Mouse (Mus musculus) MEL (cell line): ENCODE data around the gene Gpc5. TPM values are rescaled to one million over a fixed set of nuclear protein-coding genes. Genes with fewer than 3 reads are reported as not detected.

Experiments used
- DNase-seq: peaks from one replicate; pipeline ENCODE4 v3.0.0; 2011; ENCODE audit warnings: low read depth, low spot score
- H3K27ac ChIP-seq: 2 replicates; pipeline ENCODE4 v1.5.1; 2012; ENCODE audit warnings: low read depth, mild to moderate bottlenecking, control low read depth, low read length, moderate library complexity; ENCODE audit not compliant: control insufficient read depth
- H3K27me3 ChIP-seq, 2 experiments: fragments of 150-350 bp in 1 of 2; sonication (generic) in 1 of 2; 2 replicates each; pipeline ENCODE4 v1.6.1; 2012; ENCODE audit warnings: low read length in 2 of 2, mild to moderate bottlenecking in 2 of 2, improper control_type of control experiment in 1 of 2, moderate library complexity in 1 of 2; ENCODE audit not compliant: insufficient read depth in 2 of 2, control insufficient read depth in 1 of 2
- H3K36me3 ChIP-seq, 2 experiments: 2 replicates each; pipeline ENCODE4 v1.6.1; 2012 to 2014; ENCODE audit warnings: low read length in 2 of 2, improper control_type of control experiment in 1 of 2, inconsistent platforms in 1 of 2, mild to moderate bottlenecking in 1 of 2; ENCODE audit not compliant: insufficient read depth in 2 of 2, control insufficient read depth in 1 of 2
- H3K4me1 ChIP-seq, 2 experiments: fragments of 150-350 bp in 1 of 2; sonication (generic) in 1 of 2; 2 replicates each; pipeline ENCODE4 v1.6.1; 2012; ENCODE audit warnings: low read length in 2 of 2, improper control_type of control experiment in 1 of 2, mild to moderate bottlenecking in 1 of 2; ENCODE audit not compliant: insufficient read depth in 2 of 2, control insufficient read depth in 1 of 2
- H3K4me3 ChIP-seq, 2 experiments: fragments of 150-350 bp in 1 of 2; sonication (generic) in 1 of 2; 2 replicates each; pipeline ENCODE4 v1.5.1; 2012; ENCODE audit warnings: low read depth in 2 of 2, low read length in 2 of 2, mild to moderate bottlenecking in 2 of 2, moderate library complexity in 2 of 2, control low read depth in 1 of 2, improper control_type of control experiment in 1 of 2; ENCODE audit not compliant: control insufficient read depth in 1 of 2, insufficient read depth in 1 of 2
- H3K79me2 ChIP-seq: 2 replicates; pipeline ENCODE4 v1.6.1; 2012; ENCODE audit warnings: mild to moderate bottlenecking, low read length, moderate library complexity; ENCODE audit not compliant: control insufficient read depth, poor library complexity, insufficient read depth
- H3K9ac ChIP-seq: 2 replicates; pipeline ENCODE4 v1.6.1; 2012; ENCODE audit warnings: low read depth, mild to moderate bottlenecking, control low read depth, low read length, moderate library complexity; ENCODE audit not compliant: control insufficient read depth, poor library complexity, severe bottlenecking
- H3K9me3 ChIP-seq: fragments of 150-350 bp; sonication (generic); replicated peaks from 2 replicates; pipeline ENCODE4 v1.6.1; 2012; ENCODE audit warnings: mild to moderate bottlenecking, low read length, improper control_type of control experiment, moderate library complexity; ENCODE audit not compliant: insufficient read depth
- BHLHE40 ChIP-seq: IDR thresholded peaks from 2 replicates; pipeline ENCODE4 v1.6.1; 2012; ENCODE audit warnings: low read depth, mild to moderate bottlenecking, inconsistent platforms, low read length, improper control_type of control experiment, borderline replicate concordance
- CHD1 ChIP-seq: IDR thresholded peaks from 2 replicates; pipeline ENCODE4 v1.6.1; 2012; ENCODE audit warnings: low read depth, mild to moderate bottlenecking, inconsistent platforms, low read length, improper control_type of control experiment
- CHD2 ChIP-seq: IDR thresholded peaks from 2 replicates; pipeline ENCODE4 v1.6.1; 2011; ENCODE audit warnings: low read length, improper control_type of control experiment
- CTCF ChIP-seq, 3 experiments: IDR thresholded peaks in 2 of 3; conservative IDR thresholded peaks in 1 of 3; 2 replicates each; pipeline ENCODE4 v1.5.1; 2011 to 2012; ENCODE audit warnings: low read length in 3 of 3, low read depth in 2 of 3, mild to moderate bottlenecking in 2 of 3, improper control_type of control experiment in 1 of 3, inconsistent platforms in 1 of 3, mixed read lengths in 1 of 3, moderate library complexity in 1 of 3; ENCODE audit not compliant: control insufficient read depth in 1 of 3, insufficient read depth in 1 of 3, poor library complexity in 1 of 3, severe bottlenecking in 1 of 3
- E2F4 ChIP-seq: IDR thresholded peaks from 2 replicates; pipeline ENCODE4 v1.6.1; 2011; ENCODE audit warnings: low read depth, low read length, improper control_type of control experiment, borderline replicate concordance
- ELF1 ChIP-seq: IDR thresholded peaks from 2 replicates; pipeline ENCODE4 v1.6.1; 2014; ENCODE audit warnings: low read depth, mild to moderate bottlenecking, inconsistent platforms, low read length, improper control_type of control experiment, moderate library complexity
- EP300 ChIP-seq, 2 experiments: IDR thresholded peaks; 2 replicates each; pipeline ENCODE4 v1.6.1; 2011; ENCODE audit warnings: improper control_type of control experiment in 2 of 2, low read length in 2 of 2, low read depth in 1 of 2, mild to moderate bottlenecking in 1 of 2
- GATA1 ChIP-seq: IDR thresholded peaks from 2 replicates; pipeline ENCODE4 v1.6.1; 2011; ENCODE audit warnings: low read depth, low read length, improper control_type of control experiment
- HCFC1 ChIP-seq: IDR thresholded peaks from 2 replicates; pipeline ENCODE4 v1.6.1; 2012; ENCODE audit warnings: low read depth, mild to moderate bottlenecking, inconsistent platforms, low read length, improper control_type of control experiment, moderate library complexity
- JUND ChIP-seq: IDR thresholded peaks from 2 replicates; pipeline ENCODE4 v1.6.1; 2011; ENCODE audit warnings: low read depth, mild to moderate bottlenecking, improper control_type of control experiment, low read length
- MAFK ChIP-seq: IDR thresholded peaks from 2 replicates; pipeline ENCODE4 v1.6.1; 2011; ENCODE audit warnings: low read depth, mild to moderate bottlenecking, low read length, improper control_type of control experiment, borderline replicate concordance
- MAX ChIP-seq: IDR thresholded peaks from 2 replicates; pipeline ENCODE4 v1.6.1; 2011; ENCODE audit warnings: low read length, improper control_type of control experiment
- MEF2A ChIP-seq: IDR thresholded peaks from 2 replicates; pipeline ENCODE4 v1.6.1; 2014; ENCODE audit warnings: low read depth, mild to moderate bottlenecking, inconsistent platforms, low read length, improper control_type of control experiment; ENCODE audit not compliant: poor library complexity, insufficient replicate concordance, severe bottlenecking; ENCODE audit errors: extremely low read depth
- MXI1 ChIP-seq: IDR thresholded peaks from 2 replicates; pipeline ENCODE4 v1.6.1; 2011; ENCODE audit warnings: mild to moderate bottlenecking, low read depth, low read length, improper control_type of control experiment
- MYB ChIP-seq: IDR thresholded peaks from 2 replicates; pipeline ENCODE4 v1.6.1; 2011; ENCODE audit warnings: mild to moderate bottlenecking, low read depth, low read length, improper control_type of control experiment
- MYC ChIP-seq: IDR thresholded peaks from 2 replicates; pipeline ENCODE4 v1.6.1; 2011; ENCODE audit warnings: low read depth, mild to moderate bottlenecking, low read length, improper control_type of control experiment, moderate library complexity
- NELFE ChIP-seq: IDR thresholded peaks from 2 replicates; pipeline ENCODE4 v1.6.1; 2011; ENCODE audit warnings: low read depth, low read length, improper control_type of control experiment
- NRF1 ChIP-seq: IDR thresholded peaks from 2 replicates; pipeline ENCODE4 v1.6.1; 2014; ENCODE audit warnings: low read depth, mild to moderate bottlenecking, inconsistent platforms, low read length, improper control_type of control experiment, moderate library complexity; ENCODE audit not compliant: poor library complexity, insufficient read depth, severe bottlenecking
- POLR2AphosphoS2 ChIP-seq: IDR thresholded peaks from 2 replicates; pipeline ENCODE4 v1.6.1; 2011; ENCODE audit warnings: low read length, improper control_type of control experiment
- RAD21 ChIP-seq: IDR thresholded peaks from 2 replicates; pipeline ENCODE4 v1.6.1; 2011; ENCODE audit warnings: mild to moderate bottlenecking, low read depth, low read length, improper control_type of control experiment
- RCOR1 ChIP-seq: IDR thresholded peaks from 2 replicates; pipeline ENCODE4 v1.6.1; 2012; ENCODE audit warnings: low read depth, mild to moderate bottlenecking, inconsistent platforms, low read length, improper control_type of control experiment
- SIN3A ChIP-seq: IDR thresholded peaks from 2 replicates; pipeline ENCODE4 v1.6.1; 2012; ENCODE audit warnings: low read length, improper control_type of control experiment, inconsistent platforms
- SMC3 ChIP-seq: IDR thresholded peaks from 2 replicates; pipeline ENCODE4 v1.6.1; 2011; ENCODE audit warnings: low read depth, low read length, improper control_type of control experiment
- TAL1 ChIP-seq: IDR thresholded peaks from 2 replicates; pipeline ENCODE4 v1.6.1; 2012; ENCODE audit warnings: mild to moderate bottlenecking, inconsistent platforms, low read length, moderate library complexity, mixed read lengths
- TCF12 ChIP-seq: IDR thresholded peaks from 2 replicates; pipeline ENCODE4 v1.6.1; 2014; ENCODE audit warnings: low read depth, mild to moderate bottlenecking, inconsistent platforms, low read length, improper control_type of control experiment, moderate library complexity
- UBTF ChIP-seq: IDR thresholded peaks from 2 replicates; pipeline ENCODE4 v1.6.1; 2012; ENCODE audit warnings: low read depth, mild to moderate bottlenecking, inconsistent platforms, low read length, improper control_type of control experiment, moderate library complexity, borderline replicate concordance; ENCODE audit not compliant: insufficient read depth
- ZC3H11A ChIP-seq: IDR thresholded peaks from 2 replicates; pipeline ENCODE4 v1.6.1; 2012; ENCODE audit warnings: low read depth, mild to moderate bottlenecking, inconsistent platforms, low read length, improper control_type of control experiment
- ZKSCAN1 ChIP-seq: IDR thresholded peaks from 2 replicates; pipeline ENCODE4 v1.6.1; 2012; ENCODE audit warnings: low read depth, mild to moderate bottlenecking, inconsistent platforms, low read length, improper control_type of control experiment, moderate library complexity
- ZMIZ1 ChIP-seq: IDR thresholded peaks from 2 replicates; pipeline ENCODE4 v1.6.1; 2012; ENCODE audit warnings: low read depth, mild to moderate bottlenecking, inconsistent platforms, low read length, improper control_type of control experiment, moderate library complexity
- ZNF384 ChIP-seq: IDR thresholded peaks from 2 replicates; pipeline ENCODE4 v1.6.1; 2012; ENCODE audit warnings: low read depth, mild to moderate bottlenecking, inconsistent platforms, low read length, improper control_type of control experiment
- polyA plus RNA-seq, 2 experiments: library from polyadenylated mRNA; stranded (reverse) in 1 of 2; unstranded in 1 of 2; fragments of >175 nt in 1 of 2; fragments of >200 nt in 1 of 2; gene quantifications; 2 replicates each; pipeline versions ENCODE4 v1.2.1 to v1.2.4; 2012; ENCODE audit warnings: low replicate concordance in 2 of 2, low read depth in 1 of 2; ENCODE audit not compliant: insufficient read length in 2 of 2, insufficient read depth in 1 of 2, missing spikeins in 1 of 2
- total RNA-seq: library from RNA; depleted of rRNA; stranded (reverse); fragments of 300-350 nt; gene quantifications from 2 replicates; pipeline ENCODE4 v1.2.3, GENCODE M21; 2012

Gpc5 gene
- total and polyA plus RNA-seq, 3 experiments: not detected

DNA sequence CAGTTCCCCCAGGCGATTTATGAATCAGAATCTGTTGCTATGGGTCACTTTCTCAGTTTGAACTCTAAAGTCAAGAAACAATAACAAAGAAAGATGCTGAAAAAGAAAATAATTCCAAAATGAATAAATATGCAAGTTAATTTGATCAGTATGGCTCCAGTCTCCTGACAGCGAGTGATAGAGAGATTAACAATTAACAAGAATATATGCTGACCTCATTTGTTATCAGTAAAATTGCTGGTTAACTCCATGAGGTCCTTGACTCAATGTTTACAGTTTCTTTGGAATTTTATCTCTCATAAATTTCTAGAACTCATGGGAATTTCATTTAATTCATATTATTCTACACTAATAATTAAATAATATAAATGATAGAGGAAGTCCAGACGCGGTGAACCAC is 1244.2 kb downstream of the Gpc5 start:
- H3K9me3 ChIP-seq: no peaks in the 10 kb centered on the region
- H3K9ac ChIP-seq: no peak overlapping the region
- H3K27ac ChIP-seq: no peak overlapping the region
- H3K27me3 ChIP-seq: no peaks in the 10 kb centered on the region
- H3K4me3 ChIP-seq: no peak overlapping the region
- DNase-seq: no peak
- no peaks in the 10 kb centered on the region for H3K4me1 ChIP-seq
- TF ChIP-seq ZKSCAN1 (no peak), ZC3H11A (no peak), HCFC1 (no peak), MEF2A (no peak), RAD21 (no peak), GATA1 (no peak), CTCF (IDR thresholded peaks at IDR 0.05 in 2 of 3, conservative IDR thresholded peaks at IDR 0.05 in 1 of 3; ENCODE audit: control insufficient read depth in 1 of 3, insufficient read depth in 1 of 3, low read depth in 2 of 3, low read length in 3 of 3, poor library complexity in 1 of 3, severe bottlenecking in 1 of 3) (no peak), ZNF384 (no peak), TAL1 (no peak), MYB (no peak), ELF1 (no peak), JUND (no peak), TCF12 (no peak), E2F4 (no peak), NELFE (no peak), ZMIZ1 (no peak), UBTF (no peak), POLR2AphosphoS2 (no peak), SMC3 (no peak)
- no peaks in the 10 kb centered on the region for H3K79me2 ChIP-seq
- H3K36me3 ChIP-seq: no peaks in the 10 kb centered on the region

DNA sequence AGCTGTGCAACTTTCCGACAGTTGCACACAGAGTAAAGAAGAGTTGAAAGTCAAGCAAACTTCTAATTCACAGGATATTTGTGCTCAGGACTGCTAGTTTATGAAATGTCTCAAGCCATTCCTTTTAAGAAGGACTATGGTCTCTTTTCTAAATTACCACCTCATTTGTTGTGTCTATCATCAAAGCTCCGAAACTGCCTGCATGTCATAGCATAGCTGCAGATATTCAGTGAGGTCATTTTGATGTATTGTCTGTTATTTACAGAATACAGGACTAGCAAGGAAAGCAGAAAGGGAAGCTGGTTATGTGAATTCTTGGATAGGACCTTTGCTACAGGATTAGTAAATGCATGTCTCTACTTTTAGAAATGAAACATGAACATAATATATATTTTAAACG is 1246.4 kb downstream of the Gpc5 start:
- H3K27ac ChIP-seq: no peak overlapping the region
- no peak for DNase-seq
- H3K4me3 ChIP-seq: no peak overlapping the region
- H3K9ac ChIP-seq: no peak overlapping the region
- H3K79me2 ChIP-seq: no peaks in the 10 kb centered on the region
- no peaks in the 10 kb centered on the region for H3K27me3 ChIP-seq
- TF ChIP-seq HCFC1 (no peak), RCOR1 (no peak), MYC (no peak), CHD2 (no peak), UBTF (no peak), SIN3A (no peak), MAX (no peak), NRF1 (no peak), EP300 (IDR thresholded peaks at IDR 0.05; ENCODE audit: low read depth in 1 of 2, low read length in 2 of 2) (no peak), NELFE (no peak), E2F4 (no peak), MXI1 (no peak), BHLHE40 (no peak), CHD1 (no peak), MYB (no peak), RAD21 (no peak), ZMIZ1 (no peak), MEF2A (no peak), MAFK (no peak), JUND (no peak)
- no peaks in the 10 kb centered on the region for H3K9me3 ChIP-seq
- no peaks in the 10 kb centered on the region for H3K36me3 ChIP-seq
- no peaks in the 10 kb centered on the region for H3K4me1 ChIP-seq
